Mouse (Mus musculus) spleen, postnatal 4 days (tissue): ENCODE results near the gene Def6.

Source experiments
- DNase-seq, 2 experiments: peaks; one replicate each; pipeline ENCODE4 v3.0.0; 2022; ENCODE audit warnings: low spot score in 2 of 2

The Def6 gene

DNA sequence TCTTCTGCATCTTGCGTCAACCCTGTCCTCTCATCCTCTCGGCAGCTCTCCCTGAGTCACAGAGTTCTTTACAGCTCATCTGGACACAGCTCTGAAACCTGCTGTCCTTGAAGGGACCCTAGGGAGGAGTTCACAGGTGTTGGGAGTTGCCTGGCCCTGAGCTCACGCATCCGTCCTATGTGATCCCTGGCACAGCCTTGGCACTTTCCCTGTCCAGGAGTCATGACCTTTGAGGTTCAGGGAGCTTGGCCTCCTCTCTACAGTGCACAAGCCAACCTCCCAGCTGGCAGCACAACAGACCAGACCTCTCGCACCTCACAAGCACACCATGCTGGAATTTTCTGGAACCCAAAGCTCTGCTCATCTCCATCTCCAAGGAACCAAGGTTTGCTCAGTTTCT, 33.3 kb downstream of the Def6 start:
- DNase-seq: no peak

DNA sequence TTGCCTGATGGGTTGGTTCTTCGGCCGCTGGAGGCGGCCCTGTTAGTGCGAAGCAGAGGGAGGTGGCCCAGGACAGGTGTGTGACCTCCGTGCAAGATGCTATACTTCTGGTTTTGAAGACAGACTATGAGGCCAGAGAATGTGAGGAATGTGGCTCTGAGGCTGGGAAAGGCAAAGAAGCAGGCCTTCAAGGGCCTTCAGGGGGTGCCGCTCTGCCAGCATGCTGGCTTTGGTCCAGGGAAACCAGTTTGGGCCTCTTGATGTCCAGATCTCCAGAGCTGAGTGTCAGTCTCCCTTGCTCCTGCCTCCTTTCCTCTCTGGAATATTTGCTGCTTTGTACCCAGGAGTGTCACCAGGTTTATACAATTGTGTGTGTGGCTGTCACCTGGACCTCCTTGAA, 34.7 kb downstream of the Def6 start:
- DNase-seq: no peak

DNA sequence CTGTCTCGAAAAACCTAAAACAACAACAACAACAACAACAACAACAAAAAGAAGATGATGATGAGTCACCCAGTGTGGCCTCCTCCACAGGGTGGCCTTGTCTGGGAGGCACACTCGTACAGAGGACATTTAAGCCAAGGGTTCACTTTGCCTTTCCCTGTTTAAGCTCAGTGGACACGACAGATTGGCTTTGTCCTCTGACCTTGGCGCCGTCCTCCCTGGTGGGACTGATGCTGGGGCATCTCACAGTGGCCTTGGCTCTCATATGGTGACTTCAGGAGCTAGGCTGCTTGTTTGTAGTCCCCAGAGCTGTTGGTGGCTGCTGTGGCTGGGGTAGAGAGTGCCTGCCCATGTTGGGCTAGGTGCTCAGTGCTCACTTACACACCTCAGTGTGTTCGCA, 36.6 kb downstream of the Def6 start:
- no peak for DNase-seq

DNA sequence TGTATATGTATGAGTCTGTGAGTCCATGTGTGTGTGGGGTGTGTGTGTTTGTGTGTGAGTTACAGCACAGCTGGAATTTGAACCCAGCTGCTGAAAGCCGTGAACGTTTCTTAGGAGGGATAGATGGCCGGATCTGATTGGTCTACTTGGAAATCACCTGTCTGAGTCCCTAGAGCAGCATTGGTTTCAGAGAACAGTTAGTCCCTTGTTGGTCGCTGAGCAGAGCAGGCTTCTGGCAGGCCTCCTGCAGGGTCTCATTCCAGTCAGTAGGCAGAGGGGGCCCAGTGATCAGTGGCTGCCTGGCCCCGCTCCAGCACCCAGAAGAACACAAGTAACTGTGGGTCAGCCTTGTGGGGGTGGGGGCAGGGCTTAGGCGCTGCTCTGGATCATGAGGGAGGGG, 37.1 kb downstream of the Def6 start:
- DNase-seq: no peak

DNA sequence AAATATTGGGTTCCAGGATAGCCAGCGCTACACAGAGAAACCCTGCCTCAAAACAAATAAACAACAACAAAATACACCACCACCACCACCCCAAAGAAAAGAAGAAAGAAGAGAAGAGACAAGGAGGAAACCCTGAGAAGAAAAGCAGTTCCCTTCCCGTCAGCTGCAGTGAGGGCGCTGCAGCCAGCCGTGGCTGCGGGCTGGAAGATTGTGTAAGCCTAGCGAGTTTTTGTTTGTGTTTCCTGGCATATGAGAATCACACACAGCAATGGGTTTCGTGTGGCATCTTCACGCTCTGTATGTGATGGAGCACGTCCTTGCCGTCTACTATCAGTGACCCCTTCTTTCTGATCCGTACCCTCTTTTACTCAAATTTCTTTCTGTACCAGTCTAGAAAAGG, 39.1 kb downstream of the Def6 start:
- DNase-seq: no peak

DNA sequence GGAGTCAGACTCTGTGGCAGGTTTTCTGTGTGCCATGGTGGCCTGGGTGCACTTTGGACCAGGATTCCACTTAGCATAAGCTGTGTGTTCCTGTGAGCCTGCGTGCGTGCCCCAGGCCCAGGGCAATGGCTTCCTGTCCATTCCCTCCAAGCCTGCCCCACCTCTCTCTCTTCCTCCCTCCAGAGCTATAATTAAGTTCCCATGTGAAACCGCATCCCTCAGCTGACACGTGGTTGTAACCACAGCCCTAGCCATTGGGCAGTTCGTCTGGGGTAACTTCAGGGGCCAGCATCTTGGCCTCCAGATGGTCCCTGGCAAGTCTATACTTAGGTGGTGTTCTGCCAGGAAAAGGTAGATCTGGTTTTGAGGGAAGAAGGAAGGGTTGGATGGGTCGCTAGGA, 40.0 kb downstream of the Def6 start:
- DNase-seq: no peak

DNA sequence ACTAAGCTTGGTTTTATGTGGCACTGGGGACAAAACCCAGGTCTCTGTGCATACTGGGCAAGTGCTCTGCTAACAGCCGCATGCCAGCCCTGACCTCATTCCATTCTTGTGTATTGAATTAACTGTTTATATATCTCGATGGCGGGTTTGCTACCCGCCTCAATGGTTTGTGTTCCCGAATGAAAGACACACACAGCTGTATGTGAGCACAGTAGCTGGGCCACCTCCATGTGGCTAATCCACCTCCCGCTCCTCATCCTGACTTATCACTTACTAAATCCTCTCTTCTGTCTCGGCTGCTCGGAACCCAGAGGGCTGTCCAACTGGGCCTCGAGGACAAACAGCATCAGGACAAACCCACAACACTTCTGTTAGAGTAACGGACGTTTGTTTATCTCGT, 41.5 kb downstream of the Def6 start:
- DNase-seq: no peak

DNA sequence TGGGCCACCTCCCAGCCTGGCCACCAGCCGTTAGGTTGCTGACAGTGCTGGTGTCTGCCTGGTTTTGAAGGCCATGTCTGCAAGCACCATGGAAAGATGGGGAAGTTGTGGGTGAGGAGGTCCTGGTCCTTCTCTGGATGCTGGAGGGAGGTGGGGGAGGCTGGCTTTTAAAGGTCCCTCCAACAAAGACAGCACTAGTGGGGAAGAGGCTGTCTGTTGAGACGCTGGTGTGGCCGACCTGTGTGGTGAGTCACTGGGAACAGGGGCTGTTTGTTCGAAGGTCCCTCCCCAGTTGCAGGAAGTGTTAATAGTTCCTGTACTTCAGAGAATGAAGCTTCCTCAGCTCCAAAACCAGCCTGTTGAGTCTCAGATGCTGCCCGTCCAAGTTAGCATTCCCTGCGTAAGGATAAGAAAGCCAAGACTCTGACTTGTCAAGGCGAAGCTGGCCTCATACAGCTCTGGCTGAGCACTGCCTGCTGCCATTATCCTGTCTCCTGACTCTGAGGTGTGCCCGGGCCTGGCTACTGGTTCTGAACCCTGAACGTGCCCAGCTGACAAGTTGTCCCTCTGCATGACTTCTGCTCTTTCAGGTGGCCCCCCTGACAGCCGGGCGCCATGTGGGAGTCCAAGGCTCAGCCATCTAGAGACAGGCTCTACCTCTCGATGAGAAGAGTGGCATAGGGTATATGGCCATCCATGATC, 44.2 kb downstream of the Def6 start:
- DNase-seq: no peak

DNA sequence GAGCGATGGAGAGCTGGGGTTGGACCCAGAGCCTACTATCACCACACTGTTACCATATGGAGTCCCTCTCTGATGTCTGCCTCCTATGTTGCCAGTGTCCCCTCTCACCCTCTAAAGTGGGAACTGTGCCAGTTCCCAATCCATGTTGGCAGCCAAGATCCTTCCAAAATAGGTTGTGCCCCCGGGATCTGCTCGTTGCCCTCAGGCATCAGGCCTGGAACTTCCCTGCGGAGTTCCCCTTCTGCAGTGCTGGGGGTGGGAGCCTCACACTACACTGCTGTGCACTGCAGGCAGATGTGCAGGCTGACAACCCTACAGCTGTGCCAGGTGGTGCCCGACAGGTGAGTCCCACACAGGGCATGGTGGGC, 44.7 kb downstream of the Def6 start:
- no peak for DNase-seq

DNA sequence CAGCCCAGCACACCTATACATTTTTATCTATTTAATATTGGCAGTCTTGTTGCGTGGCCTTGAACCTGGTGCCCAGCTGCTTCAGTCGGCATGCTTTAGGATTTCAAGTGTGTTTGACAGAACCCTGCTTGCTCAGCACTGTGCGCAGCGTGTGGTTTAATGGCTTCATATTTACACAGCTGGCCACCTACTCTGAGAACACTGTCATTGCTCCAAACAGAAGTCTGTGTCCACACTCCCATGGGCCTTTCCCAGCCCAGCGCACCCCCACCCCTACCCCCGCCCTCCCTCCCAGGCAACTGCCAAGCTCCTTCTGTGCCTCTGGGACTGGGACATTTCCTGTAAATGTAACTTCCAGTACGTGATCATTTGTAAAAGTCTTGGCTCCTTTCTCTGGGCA, 45.6 kb downstream of the Def6 start:
- DNase-seq: no peak

DNA sequence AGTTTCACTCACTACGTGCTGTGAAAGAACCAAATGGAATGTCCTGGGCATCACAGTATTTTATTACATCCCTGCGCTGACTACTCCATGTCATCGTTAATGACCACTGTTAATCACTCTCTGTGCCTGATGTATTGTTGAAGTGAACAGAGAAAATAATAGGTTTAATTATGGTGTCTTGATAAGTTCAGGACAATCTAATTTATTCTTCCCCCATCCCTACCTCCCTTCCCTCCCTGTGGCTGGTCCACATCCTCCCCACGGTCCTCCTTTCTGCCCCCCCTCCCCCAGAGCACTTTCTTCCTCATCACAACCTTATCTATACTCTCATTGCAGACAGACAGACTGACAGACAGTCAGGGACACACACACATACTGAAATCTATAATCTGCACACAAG, 47.2 kb downstream of the Def6 start:
- DNase-seq: no peak

DNA sequence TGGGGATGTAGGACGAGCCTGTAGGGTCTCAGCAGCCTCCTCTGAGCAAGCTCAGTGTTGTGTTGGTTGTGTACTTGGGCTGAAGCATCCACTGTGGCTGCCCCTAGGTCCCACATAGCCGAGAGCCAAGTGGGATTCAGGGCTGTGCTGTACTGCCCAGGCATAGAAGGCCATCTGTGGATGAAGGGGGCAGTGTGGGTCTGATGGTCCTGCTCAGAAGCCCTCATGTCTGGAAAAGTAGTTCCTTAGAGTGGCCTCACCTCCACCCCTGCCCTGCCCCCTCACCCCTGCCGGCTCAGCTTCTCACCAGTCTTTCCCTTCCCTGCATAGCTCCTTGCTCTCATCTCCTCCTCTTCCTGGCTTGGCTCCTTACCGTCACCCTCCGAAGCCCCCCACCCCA, 48.1 kb downstream of the Def6 start:
- no peak for DNase-seq

DNA sequence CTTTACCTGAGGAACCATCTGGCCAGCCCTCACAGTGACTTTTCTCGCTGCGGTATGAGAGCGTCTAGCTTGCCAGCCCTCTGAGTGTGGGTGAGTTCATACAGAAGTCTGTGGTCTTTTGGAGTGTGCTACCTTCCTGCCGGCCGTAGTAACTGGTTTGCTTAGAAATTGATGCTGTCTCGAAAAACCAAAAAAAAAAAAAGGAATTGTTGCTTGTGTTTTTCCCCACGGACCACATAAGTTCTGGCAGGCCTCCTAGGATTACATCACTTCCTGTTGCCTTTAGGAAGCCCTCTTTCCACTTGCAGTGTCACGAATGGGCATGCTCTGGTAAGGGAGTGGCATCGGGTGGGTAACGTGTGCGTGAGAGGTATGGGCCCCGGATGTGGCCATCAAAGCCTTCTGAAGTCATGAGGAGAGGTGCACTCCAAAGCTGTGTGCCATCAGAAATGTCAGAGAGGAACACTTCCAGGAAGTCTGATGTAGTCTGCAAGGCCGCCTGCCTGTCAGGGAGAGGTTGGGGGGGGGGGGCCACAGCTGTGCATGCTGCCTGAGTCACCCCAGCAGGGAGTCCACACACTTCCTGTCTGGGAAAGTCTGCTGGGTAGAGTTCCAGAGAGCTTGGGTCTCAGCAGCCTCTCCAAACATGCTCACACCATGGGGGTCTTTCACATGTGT, 49.2 kb downstream of the Def6 start:
- no peak for DNase-seq

DNA sequence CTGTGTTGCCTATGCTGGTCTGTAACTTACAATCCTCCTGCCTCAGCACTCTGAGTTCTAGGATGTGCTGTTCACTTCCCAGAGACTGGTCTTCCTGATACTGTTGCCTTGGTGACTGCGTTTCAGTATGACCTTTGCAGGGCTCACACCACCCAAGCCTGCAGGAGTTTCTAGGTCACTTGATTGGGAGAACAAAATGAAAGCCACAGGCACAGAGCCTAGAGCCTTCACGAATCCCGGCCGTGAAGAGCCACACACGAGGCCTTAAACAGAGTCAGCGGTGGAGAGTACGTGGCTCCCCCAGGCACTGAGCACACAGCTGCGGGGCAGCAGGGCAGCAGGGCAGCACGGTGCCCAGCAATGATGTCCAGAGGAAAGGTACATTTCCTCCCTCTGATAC, 50.7 kb downstream of the Def6 start:
- DNase-seq: no peak

DNA sequence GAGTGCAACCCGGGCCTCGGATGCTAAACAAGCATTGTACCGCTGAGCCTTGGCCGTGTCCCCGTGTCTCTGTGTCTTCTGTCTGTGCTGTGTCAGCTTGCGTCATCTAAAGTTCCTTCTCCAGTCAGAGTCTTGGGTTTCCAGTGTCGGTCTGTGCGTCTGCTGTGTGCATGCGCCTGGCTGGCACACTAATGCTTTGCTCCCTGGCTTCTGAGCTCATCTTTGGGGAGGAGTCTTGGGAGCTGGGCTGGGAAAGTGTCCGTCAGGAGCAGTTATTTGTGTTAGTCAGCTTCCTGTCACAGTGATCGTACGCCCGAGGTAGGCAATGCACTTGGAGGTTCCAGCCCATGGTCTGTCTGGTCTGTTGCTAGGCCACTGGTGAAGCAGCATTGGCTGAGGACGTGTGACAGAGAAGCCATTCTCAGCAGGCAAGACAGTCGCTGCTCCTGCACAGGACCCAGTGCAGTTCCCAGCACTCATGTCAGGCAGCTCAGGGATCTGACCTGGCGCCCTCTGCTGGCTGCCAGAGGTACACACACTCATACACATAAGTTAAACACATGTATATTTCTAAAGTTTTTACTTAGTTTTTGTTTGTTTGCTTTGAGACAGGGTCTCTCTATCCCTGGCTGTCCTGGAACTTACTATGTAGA, 52.4 kb downstream of the Def6 start:
- peak; percentile 39 to 77 for DNase-seq

DNA sequence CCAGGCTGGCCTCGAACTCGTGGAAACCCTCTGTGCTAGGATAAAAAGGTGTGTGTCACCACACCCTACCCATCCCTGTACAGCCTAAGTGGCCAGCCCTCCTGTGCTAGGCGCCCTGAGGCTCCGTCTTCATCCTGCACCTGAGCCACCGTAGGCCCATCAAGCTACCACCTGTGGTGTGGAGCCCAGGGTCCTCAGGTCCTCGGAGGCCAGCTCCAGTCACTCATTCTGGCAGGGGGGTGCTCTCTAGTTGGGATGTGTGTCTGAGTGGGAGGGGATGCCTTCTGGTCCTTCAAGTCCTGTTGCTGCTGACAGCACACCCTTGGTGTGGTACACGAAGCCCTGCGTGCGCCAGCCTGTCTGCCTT, 52.9 kb downstream of the Def6 start:
- DNase-seq: no peak

DNA sequence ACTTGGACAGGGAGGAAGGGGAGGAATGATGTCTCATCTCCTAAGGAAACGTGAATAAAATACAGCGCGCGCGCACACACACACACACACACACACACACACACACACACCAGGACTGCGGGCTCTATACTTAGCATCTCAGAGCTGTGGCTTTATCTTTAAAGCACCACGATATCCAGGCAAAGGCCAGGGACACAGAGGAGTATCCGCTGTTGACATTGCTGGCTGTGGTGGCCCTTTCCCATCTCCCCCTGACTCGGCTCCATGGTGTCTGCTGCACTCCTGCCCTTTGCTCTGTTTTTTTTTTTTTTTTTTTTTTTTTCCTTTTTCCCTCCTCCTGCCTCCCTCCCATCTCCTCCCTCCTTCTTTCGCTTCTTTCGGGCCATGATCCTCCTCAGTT, 54.2 kb downstream of the Def6 start:
- no peak for DNase-seq

DNA sequence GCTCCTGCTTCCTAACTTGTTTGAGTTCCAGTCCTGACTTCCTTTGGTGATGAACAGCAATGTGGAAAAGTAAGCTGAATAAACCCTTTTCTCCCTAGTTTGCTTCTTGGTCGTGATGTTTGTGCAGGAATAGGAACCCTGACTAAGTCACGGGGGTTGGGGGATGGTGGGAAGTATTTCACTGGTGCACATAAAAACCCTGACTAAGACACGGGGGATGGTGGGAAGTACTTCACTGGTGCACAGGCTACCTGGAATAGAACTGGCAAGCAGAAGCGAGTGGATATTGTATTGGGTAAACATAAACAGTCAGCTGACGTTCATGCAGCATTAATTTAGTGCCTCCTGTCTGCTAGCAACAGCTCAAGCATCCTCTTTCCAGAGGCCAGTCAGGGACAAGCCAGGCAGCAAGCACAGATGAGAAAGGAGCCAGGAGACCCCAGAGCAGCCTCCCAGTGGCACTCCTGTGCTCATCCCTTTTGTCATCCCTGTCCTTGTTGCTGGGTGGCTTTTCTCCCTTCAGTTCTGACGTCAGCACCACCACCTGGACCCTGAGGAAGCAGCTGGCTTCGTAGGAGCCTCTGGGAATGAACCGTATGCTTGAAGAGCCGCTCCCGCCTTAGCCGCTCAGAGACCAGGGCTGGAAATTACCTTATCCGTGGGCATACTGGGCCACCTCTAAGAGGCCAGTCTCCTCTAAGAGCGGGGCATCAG, 55.8 kb downstream of the Def6 start:
- DNase-seq: no peak

DNA sequence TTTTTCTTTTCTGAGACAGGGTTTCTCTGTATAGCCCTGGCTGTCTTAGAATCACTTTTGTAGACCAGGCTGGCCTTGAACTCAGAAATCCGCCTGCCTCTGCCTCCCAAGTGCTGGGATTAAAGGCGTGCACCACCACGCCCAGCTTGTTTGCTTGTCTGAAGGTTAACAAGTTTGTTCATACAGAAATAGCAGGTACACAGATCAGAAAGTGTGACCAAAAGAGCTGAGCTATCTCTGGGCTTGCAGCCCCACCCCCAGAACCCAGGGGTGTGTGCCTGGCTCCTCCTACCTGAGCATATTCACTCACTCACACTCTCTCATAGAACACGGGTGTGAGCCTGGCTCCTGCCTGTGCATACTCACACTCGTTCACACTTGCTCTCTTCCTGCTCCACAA, 59.7 kb downstream of the Def6 start:
- DNase-seq: no peak

DNA sequence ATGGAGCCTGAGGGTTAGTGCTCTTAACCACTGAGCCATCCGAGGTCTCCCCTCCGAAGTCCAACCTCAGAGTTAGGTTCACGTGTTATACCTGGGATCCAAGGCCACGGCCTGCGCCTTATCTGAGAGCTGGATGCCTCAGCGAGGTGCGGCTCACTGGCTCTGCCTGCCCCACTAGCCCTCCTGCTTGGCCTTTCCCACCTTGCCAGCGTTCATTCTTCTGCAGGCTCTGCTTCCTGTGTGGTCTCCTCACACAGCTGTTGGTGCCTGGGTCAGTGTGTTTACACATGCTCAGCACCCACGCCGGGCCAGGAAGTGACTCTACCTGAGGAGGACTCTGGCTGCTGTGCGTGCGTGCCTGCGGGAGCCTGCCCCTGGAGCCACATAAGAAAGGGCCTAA, 62.6 kb downstream of the Def6 start:
- DNase-seq: no peak

DNA sequence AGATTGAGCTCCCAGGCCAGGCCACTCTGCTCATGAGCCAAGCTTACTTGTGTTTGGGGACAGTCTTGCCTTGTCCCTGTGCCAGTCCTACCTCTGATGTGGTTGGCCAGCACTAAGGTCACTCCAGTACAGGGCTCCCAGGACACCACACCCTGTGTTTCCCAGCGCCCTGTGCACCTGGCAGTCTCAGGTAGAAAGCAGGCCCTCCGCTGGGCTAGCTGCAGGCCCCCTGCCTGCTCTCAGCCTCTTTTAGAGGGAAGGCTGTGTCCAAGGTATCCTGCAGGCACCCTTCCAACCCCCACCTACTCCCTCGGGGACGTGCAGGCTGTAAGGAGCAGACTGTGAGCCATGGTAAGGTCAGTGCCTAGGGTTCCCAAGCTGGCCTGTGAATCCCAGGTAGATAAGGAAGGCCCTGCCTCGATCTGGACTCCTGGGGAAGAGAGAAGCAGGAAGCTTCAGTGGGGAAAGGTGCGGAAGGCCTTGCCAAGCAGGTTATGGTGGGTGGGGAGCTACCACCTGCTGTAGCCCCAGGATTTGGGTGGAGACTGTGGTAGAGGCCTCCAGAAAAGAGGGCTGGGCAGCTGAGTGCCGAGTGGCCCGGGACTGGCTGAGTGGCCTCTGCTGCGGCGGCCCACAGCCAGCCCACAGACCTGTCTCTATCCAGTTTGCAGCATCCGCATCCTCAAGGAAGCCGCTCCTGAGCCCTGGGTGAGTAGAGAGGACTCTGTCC, 64.1 kb downstream of the Def6 start:
- DNase-seq: no peak

DNA sequence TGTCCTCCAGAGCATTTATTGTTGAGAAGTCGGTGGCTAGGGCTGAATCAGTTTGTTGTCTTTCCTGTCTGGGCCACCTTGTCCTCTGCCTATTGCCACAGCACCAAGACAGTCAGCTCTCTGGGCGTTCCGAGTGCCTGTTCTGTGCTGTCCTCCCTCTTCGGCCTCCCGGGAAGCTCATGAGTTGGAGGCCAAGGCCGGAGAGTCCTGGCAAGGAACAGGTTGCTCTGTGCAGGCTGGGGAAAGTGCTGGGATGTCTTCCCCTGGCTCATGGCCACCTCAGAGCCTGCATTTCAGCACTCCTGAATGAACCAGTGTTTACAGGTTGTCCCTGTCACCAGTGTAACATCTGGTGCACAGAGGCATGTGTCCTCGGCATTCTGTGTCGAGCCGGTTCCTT, 64.7 kb downstream of the Def6 start:
- no peak for DNase-seq
